Mouse (Mus musculus) MEL (cell line): Measurements from ENCODE around the gene Gpbar1. TPM values are rescaled to one million over a fixed set of nuclear protein-coding genes. Genes with fewer than 3 reads are reported as not detected.

Source experiments
- DNase-seq: peaks from one replicate; pipeline ENCODE4 v3.0.0; 2011; ENCODE audit warnings: low read depth, low spot score
- H3K27ac ChIP-seq: 2 replicates; pipeline ENCODE4 v1.5.1; 2012; ENCODE audit warnings: low read depth, mild to moderate bottlenecking, control low read depth, low read length, moderate library complexity; ENCODE audit not compliant: control insufficient read depth
- H3K27me3 ChIP-seq, 2 experiments: fragments of 150-350 bp in 1 of 2; sonication (generic) in 1 of 2; 2 replicates each; pipeline ENCODE4 v1.6.1; 2012; ENCODE audit warnings: low read length in 2 of 2, mild to moderate bottlenecking in 2 of 2, improper control_type of control experiment in 1 of 2, moderate library complexity in 1 of 2; ENCODE audit not compliant: insufficient read depth in 2 of 2, control insufficient read depth in 1 of 2
- H3K36me3 ChIP-seq, 2 experiments: 2 replicates each; pipeline ENCODE4 v1.6.1; 2012 to 2014; ENCODE audit warnings: low read length in 2 of 2, improper control_type of control experiment in 1 of 2, inconsistent platforms in 1 of 2, mild to moderate bottlenecking in 1 of 2; ENCODE audit not compliant: insufficient read depth in 2 of 2, control insufficient read depth in 1 of 2
- H3K4me1 ChIP-seq, 2 experiments: fragments of 150-350 bp in 1 of 2; sonication (generic) in 1 of 2; 2 replicates each; pipeline ENCODE4 v1.6.1; 2012; ENCODE audit warnings: low read length in 2 of 2, improper control_type of control experiment in 1 of 2, mild to moderate bottlenecking in 1 of 2; ENCODE audit not compliant: insufficient read depth in 2 of 2, control insufficient read depth in 1 of 2
- H3K4me3 ChIP-seq, 2 experiments: fragments of 150-350 bp in 1 of 2; sonication (generic) in 1 of 2; 2 replicates each; pipeline ENCODE4 v1.5.1; 2012; ENCODE audit warnings: low read depth in 2 of 2, low read length in 2 of 2, mild to moderate bottlenecking in 2 of 2, moderate library complexity in 2 of 2, control low read depth in 1 of 2, improper control_type of control experiment in 1 of 2; ENCODE audit not compliant: control insufficient read depth in 1 of 2, insufficient read depth in 1 of 2
- H3K79me2 ChIP-seq: 2 replicates; pipeline ENCODE4 v1.6.1; 2012; ENCODE audit warnings: mild to moderate bottlenecking, low read length, moderate library complexity; ENCODE audit not compliant: control insufficient read depth, poor library complexity, insufficient read depth
- H3K9ac ChIP-seq: 2 replicates; pipeline ENCODE4 v1.6.1; 2012; ENCODE audit warnings: low read depth, mild to moderate bottlenecking, control low read depth, low read length, moderate library complexity; ENCODE audit not compliant: control insufficient read depth, poor library complexity, severe bottlenecking
- H3K9me3 ChIP-seq: fragments of 150-350 bp; sonication (generic); replicated peaks from 2 replicates; pipeline ENCODE4 v1.6.1; 2012; ENCODE audit warnings: mild to moderate bottlenecking, low read length, improper control_type of control experiment, moderate library complexity; ENCODE audit not compliant: insufficient read depth
- CHD1 ChIP-seq: IDR thresholded peaks from 2 replicates; pipeline ENCODE4 v1.6.1; 2012; ENCODE audit warnings: low read depth, mild to moderate bottlenecking, inconsistent platforms, low read length, improper control_type of control experiment
- CHD2 ChIP-seq: IDR thresholded peaks from 2 replicates; pipeline ENCODE4 v1.6.1; 2011; ENCODE audit warnings: low read length, improper control_type of control experiment
- CTCF ChIP-seq, 3 experiments: IDR thresholded peaks in 2 of 3; conservative IDR thresholded peaks in 1 of 3; 2 replicates each; pipeline ENCODE4 v1.5.1; 2011 to 2012; ENCODE audit warnings: low read length in 3 of 3, low read depth in 2 of 3, mild to moderate bottlenecking in 2 of 3, improper control_type of control experiment in 1 of 3, inconsistent platforms in 1 of 3, mixed read lengths in 1 of 3, moderate library complexity in 1 of 3; ENCODE audit not compliant: control insufficient read depth in 1 of 3, insufficient read depth in 1 of 3, poor library complexity in 1 of 3, severe bottlenecking in 1 of 3
- ELF1 ChIP-seq: IDR thresholded peaks from 2 replicates; pipeline ENCODE4 v1.6.1; 2014; ENCODE audit warnings: low read depth, mild to moderate bottlenecking, inconsistent platforms, low read length, improper control_type of control experiment, moderate library complexity
- EP300 ChIP-seq, 2 experiments: IDR thresholded peaks; 2 replicates each; pipeline ENCODE4 v1.6.1; 2011; ENCODE audit warnings: improper control_type of control experiment in 2 of 2, low read length in 2 of 2, low read depth in 1 of 2, mild to moderate bottlenecking in 1 of 2
- ETS1 ChIP-seq: IDR thresholded peaks from 2 replicates; pipeline ENCODE4 v1.6.1; 2012; ENCODE audit warnings: low read depth, mild to moderate bottlenecking, inconsistent platforms, low read length, improper control_type of control experiment, moderate library complexity
- GABPA ChIP-seq: IDR thresholded peaks from 2 replicates; pipeline ENCODE4 v1.6.1; 2012; ENCODE audit warnings: low read depth, mild to moderate bottlenecking, inconsistent platforms, low read length, improper control_type of control experiment, moderate library complexity
- HCFC1 ChIP-seq: IDR thresholded peaks from 2 replicates; pipeline ENCODE4 v1.6.1; 2012; ENCODE audit warnings: low read depth, mild to moderate bottlenecking, inconsistent platforms, low read length, improper control_type of control experiment, moderate library complexity
- JUND ChIP-seq: IDR thresholded peaks from 2 replicates; pipeline ENCODE4 v1.6.1; 2011; ENCODE audit warnings: low read depth, mild to moderate bottlenecking, improper control_type of control experiment, low read length
- MAFK ChIP-seq: IDR thresholded peaks from 2 replicates; pipeline ENCODE4 v1.6.1; 2011; ENCODE audit warnings: low read depth, mild to moderate bottlenecking, low read length, improper control_type of control experiment, borderline replicate concordance
- MAX ChIP-seq: IDR thresholded peaks from 2 replicates; pipeline ENCODE4 v1.6.1; 2011; ENCODE audit warnings: low read length, improper control_type of control experiment
- MEF2A ChIP-seq: IDR thresholded peaks from 2 replicates; pipeline ENCODE4 v1.6.1; 2014; ENCODE audit warnings: low read depth, mild to moderate bottlenecking, inconsistent platforms, low read length, improper control_type of control experiment; ENCODE audit not compliant: poor library complexity, insufficient replicate concordance, severe bottlenecking; ENCODE audit errors: extremely low read depth
- MXI1 ChIP-seq: IDR thresholded peaks from 2 replicates; pipeline ENCODE4 v1.6.1; 2011; ENCODE audit warnings: mild to moderate bottlenecking, low read depth, low read length, improper control_type of control experiment
- NELFE ChIP-seq: IDR thresholded peaks from 2 replicates; pipeline ENCODE4 v1.6.1; 2011; ENCODE audit warnings: low read depth, low read length, improper control_type of control experiment
- POLR2AphosphoS2 ChIP-seq: IDR thresholded peaks from 2 replicates; pipeline ENCODE4 v1.6.1; 2011; ENCODE audit warnings: low read length, improper control_type of control experiment
- POLR2AphosphoS5 ChIP-seq: IDR thresholded peaks from 2 replicates; pipeline ENCODE4 v1.6.1; 2012; ENCODE audit warnings: low read depth, borderline replicate concordance, mild to moderate bottlenecking, inconsistent platforms, low read length, moderate library complexity, mixed read lengths
- RAD21 ChIP-seq: IDR thresholded peaks from 2 replicates; pipeline ENCODE4 v1.6.1; 2011; ENCODE audit warnings: mild to moderate bottlenecking, low read depth, low read length, improper control_type of control experiment
- RCOR1 ChIP-seq: IDR thresholded peaks from 2 replicates; pipeline ENCODE4 v1.6.1; 2012; ENCODE audit warnings: low read depth, mild to moderate bottlenecking, inconsistent platforms, low read length, improper control_type of control experiment
- SIN3A ChIP-seq: IDR thresholded peaks from 2 replicates; pipeline ENCODE4 v1.6.1; 2012; ENCODE audit warnings: low read length, improper control_type of control experiment, inconsistent platforms
- TAL1 ChIP-seq: IDR thresholded peaks from 2 replicates; pipeline ENCODE4 v1.6.1; 2012; ENCODE audit warnings: mild to moderate bottlenecking, inconsistent platforms, low read length, moderate library complexity, mixed read lengths
- TBP ChIP-seq: IDR thresholded peaks from 2 replicates; pipeline ENCODE4 v1.8.0; 2011; ENCODE audit warnings: low read depth, low read length, improper control_type of control experiment
- TCF12 ChIP-seq: IDR thresholded peaks from 2 replicates; pipeline ENCODE4 v1.6.1; 2014; ENCODE audit warnings: low read depth, mild to moderate bottlenecking, inconsistent platforms, low read length, improper control_type of control experiment, moderate library complexity
- UBTF ChIP-seq: IDR thresholded peaks from 2 replicates; pipeline ENCODE4 v1.6.1; 2012; ENCODE audit warnings: low read depth, mild to moderate bottlenecking, inconsistent platforms, low read length, improper control_type of control experiment, moderate library complexity, borderline replicate concordance; ENCODE audit not compliant: insufficient read depth
- USF2 ChIP-seq, 2 experiments: IDR thresholded peaks; 2 replicates each; pipeline ENCODE4 v1.6.1; 2011 to 2012; ENCODE audit warnings: improper control_type of control experiment in 2 of 2, low read length in 2 of 2, borderline replicate concordance in 1 of 2, inconsistent platforms in 1 of 2, low read depth in 1 of 2, mild to moderate bottlenecking in 1 of 2; ENCODE audit not compliant: insufficient read depth in 1 of 2
- ZKSCAN1 ChIP-seq: IDR thresholded peaks from 2 replicates; pipeline ENCODE4 v1.6.1; 2012; ENCODE audit warnings: low read depth, mild to moderate bottlenecking, inconsistent platforms, low read length, improper control_type of control experiment, moderate library complexity
- ZMIZ1 ChIP-seq: IDR thresholded peaks from 2 replicates; pipeline ENCODE4 v1.6.1; 2012; ENCODE audit warnings: low read depth, mild to moderate bottlenecking, inconsistent platforms, low read length, improper control_type of control experiment, moderate library complexity
- ZNF384 ChIP-seq: IDR thresholded peaks from 2 replicates; pipeline ENCODE4 v1.6.1; 2012; ENCODE audit warnings: low read depth, mild to moderate bottlenecking, inconsistent platforms, low read length, improper control_type of control experiment
- polyA plus RNA-seq, 2 experiments: library from polyadenylated mRNA; stranded (reverse) in 1 of 2; unstranded in 1 of 2; fragments of >175 nt in 1 of 2; fragments of >200 nt in 1 of 2; gene quantifications; 2 replicates each; pipeline versions ENCODE4 v1.2.1 to v1.2.4; 2012; ENCODE audit warnings: low replicate concordance in 2 of 2, low read depth in 1 of 2; ENCODE audit not compliant: insufficient read length in 2 of 2, insufficient read depth in 1 of 2, missing spikeins in 1 of 2
- total RNA-seq: library from RNA; depleted of rRNA; stranded (reverse); fragments of 300-350 nt; gene quantifications from 2 replicates; pipeline ENCODE4 v1.2.3, GENCODE M21; 2012

The Gpbar1 gene
- total and polyA plus RNA-seq, 3 experiments, result not detected

GRCm38 (mm10) chr1:74313049-74313692, 34.8 kb downstream of the Gpbar1 start (continued):
- TF ChIP-seq EP300 (IDR thresholded peaks at IDR 0.05; ENCODE audit: low read depth in 1 of 2, low read length in 2 of 2) (peak in 1 of 2 experiments; percentile 38; a peak in 1 of 4 replicates), MXI1 (peak; percentile 51), MAX (0 out of 2 replicates have a peak, but pooled peaks have one; percentile 31), HCFC1 (0 out of 2 replicates have a peak, but pooled peaks have one; percentile 19), CHD1 (no peak), TCF12 (no peak), POLR2AphosphoS2 (no peak), UBTF (no peak), POLR2AphosphoS5 (no peak), RCOR1 (no peak), USF2 (IDR thresholded peaks at IDR 0.05; ENCODE audit: borderline replicate concordance in 1 of 2, insufficient read depth in 1 of 2, low read depth in 1 of 2, low read length in 2 of 2) (no peak), SIN3A (peak; percentile 68; the same call in 1 of the 2 replicates), NELFE (no peak), ZNF384 (no peak), MAFK (no peak), MEF2A (no peak), CTCF (IDR thresholded peaks at IDR 0.05 in 2 of 3, conservative IDR thresholded peaks at IDR 0.05 in 1 of 3; ENCODE audit: control insufficient read depth in 1 of 3, insufficient read depth in 1 of 3, low read depth in 2 of 3, low read length in 3 of 3, poor library complexity in 1 of 3, severe bottlenecking in 1 of 3) (peak; percentile 61 to 98 (median 85)), CHD2 (no peak), ZMIZ1 (no peak), JUND (0 out of 2 replicates have a peak, but pooled peaks have one; percentile 57), TAL1 (no peak), ETS1 (no peak), TBP (no peak)

GRCm38 (mm10) chr1:74314796-74315195, 36.4 kb downstream of the Gpbar1 start:
- Histone ChIP-seq H3K79me2 (no peaks in the 10 kb centered on the region), H3K27me3 (no peaks in the 10 kb centered on the region), H3K36me3 (no peaks in the 10 kb centered on the region), H3K4me3 (no peak overlapping the region)
- DNase-seq, result no peak
- TF ChIP-seq ETS1 (no peak), ELF1 (no peak), ZKSCAN1 (no peak), POLR2AphosphoS2 (no peak), CTCF (IDR thresholded peaks at IDR 0.05 in 2 of 3, conservative IDR thresholded peaks at IDR 0.05 in 1 of 3; ENCODE audit: control insufficient read depth in 1 of 3, insufficient read depth in 1 of 3, low read depth in 2 of 3, low read length in 3 of 3, poor library complexity in 1 of 3, severe bottlenecking in 1 of 3) (no peak), HCFC1 (no peak), GABPA (no peak), RAD21 (no peak)
- TF ChIP-seq, all 39 proteins: peak for 0
- Histone ChIP-seq H3K9ac (no peak overlapping the region), H3K4me1 (peaks cover 2 to 3% of the 10 kb centered on the region in 2 experiments; a peak in 1 of 4 replicates), H3K9me3 (no peaks in the 10 kb centered on the region), H3K27ac (no peak overlapping the region)
